Mouse (Mus musculus) heart, postnatal 25 days (tissue): ENCODE data around the gene Cdc6. TPM values are rescaled to one million over a fixed set of nuclear protein-coding genes. Genes with fewer than 3 reads are reported as not detected.

Experiments
- DNase-seq: peaks from one replicate; pipeline ENCODE4 v3.0.0; 2022; ENCODE audit warnings: low spot score
- intact Hi-C: fragments of 180-260 bp; cut with DNase I; formaldehyde crosslinking; loops from one replicate; pipeline ENCODE4 v1.15.1; 2025
- total RNA-seq, 2 experiments: library from RNA; stranded (reverse); gene quantifications; 2 replicates each; pipeline ENCODE4 v1.2.3; 2021

The Cdc6 gene
- total RNA-seq, 2 experiments from 2014 or later, result 0.28 to 0.52 TPM

DNA sequence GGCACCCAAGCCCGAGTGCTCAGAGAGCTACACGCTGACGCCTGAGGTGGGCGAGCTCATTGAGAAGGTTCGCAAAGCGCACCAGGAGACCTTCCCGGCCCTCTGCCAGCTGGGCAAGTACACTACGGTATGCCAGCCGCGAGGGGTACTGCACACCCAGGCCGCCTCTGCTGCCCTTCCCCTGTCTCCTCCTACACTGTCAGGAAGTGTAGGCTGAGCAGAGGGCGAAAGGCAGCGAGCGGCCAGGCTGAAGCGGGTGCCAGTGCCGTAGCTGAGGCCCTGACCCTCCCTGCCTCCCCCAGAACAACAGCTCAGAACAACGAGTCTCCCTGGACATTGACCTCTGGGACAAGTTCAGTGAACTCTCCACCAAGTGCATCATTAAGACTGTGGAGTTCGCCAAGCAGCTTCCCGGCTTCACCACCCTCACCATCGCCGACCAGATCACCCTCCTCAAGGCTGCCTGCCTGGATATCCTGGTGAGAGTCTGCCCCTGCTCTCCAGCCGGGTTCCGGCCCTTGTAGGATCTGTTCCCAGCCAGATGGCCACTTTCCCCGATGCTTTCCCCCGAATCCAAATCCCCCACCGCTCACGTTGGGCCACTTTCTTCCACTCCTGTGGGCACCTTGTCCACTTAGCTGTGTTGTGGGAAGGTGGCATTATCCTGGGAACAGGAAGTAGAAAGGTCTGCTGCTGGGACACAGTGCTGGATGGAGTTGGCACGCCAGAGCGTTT is 62.8 kb downstream of the Cdc6 start:
- DNase-seq, result no peak

DNA sequence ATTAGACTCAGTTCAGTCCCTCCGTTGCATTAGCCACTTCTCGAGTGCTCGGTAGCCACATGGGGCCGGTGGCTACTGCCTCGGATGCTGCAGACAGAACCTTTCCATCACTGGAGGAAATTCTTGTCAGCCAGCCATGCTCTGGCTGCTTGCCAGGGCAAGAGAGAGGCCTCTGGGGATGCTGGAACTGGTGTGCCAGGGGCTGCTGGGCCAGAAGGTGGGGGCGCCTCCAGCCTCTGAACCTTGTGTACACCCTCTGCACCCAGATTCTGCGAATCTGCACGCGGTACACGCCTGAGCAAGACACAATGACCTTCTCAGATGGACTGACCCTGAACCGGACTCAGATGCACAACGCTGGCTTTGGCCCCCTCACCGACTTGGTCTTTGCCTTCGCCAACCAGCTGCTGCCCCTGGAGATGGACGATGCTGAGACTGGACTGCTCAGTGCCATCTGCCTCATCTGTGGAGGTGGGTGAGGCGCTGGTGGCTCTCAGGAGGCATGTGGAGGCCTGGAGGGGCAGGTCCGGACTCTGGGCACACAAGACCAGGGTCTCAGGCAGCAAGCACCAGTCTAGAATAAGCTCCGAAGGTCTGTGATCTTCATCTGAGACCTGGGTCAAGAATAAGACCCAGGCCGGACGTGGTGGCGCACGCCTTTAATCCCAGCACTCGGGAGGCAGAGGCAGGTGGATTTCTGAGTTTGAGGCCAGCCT is 63.9 kb downstream of the Cdc6 start:
- intact Hi-C loops, result loop anchor here (1.0 to 5.0 kb wide), 3 partner anchors 39 to 109 kb away; partner anchors contain the start of gene Wipf2
- DNase-seq, result no peak

More for the DNA sequence above, 62.8 kb downstream of the Cdc6 start:
- intact Hi-C loops, result loop anchor here (5.0 kb wide), 1 partner anchor 108 kb away; the partner anchor contains the start of gene Wipf2

DNA sequence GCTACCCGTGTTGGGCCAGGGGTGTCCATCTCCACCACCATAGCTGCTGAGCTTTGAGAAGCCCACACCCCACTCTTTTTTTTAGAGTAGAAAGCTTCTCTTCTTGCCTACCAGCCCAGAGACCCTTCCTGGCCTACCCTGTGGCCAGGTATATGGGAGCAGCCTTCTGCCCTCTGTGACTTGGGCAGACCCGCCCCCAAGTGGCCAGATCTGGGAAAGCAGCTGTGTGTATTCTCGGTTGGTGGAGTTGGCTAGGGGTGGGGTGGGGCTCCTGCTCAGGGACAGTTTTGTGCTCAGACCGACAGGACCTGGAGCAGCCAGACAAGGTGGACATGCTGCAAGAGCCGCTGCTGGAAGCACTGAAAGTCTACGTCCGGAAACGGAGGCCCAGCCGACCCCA is 64.6 kb downstream of the Cdc6 start:
- intact Hi-C loops, result loop anchor here (1.0 to 5.0 kb wide), 3 partner anchors 39 to 110 kb away; partner anchors contain the start of gene Wipf2
- peak; percentile 63 for DNase-seq

DNA sequence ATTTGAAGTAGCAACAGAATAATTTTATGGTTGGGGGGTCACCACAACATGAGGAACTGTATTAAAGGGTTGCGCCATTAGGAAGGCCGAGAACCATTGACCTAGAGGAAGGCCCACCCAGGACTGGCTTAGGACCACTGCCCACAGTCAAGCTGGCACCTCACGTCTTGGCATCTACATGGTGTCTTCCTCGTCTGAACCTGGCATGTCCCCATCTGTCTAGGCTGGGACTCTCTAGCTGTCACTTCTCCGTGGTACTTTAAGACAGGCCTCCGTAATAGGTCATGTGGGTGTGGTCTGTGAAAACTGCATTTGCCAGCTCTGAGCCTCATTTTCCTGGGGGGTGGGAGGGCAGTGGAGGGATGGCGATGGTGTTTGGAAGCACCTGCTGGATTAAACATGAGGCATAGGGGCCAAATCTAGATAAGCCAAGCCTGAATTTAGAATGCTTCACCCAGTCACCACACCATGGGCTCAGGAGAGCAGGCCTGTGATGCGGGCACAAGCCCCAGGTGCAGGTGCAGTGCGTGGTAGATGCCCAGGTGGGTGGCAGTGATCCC is 65.3 kb downstream of the Cdc6 start:
- DNase-seq, result no peak
- intact Hi-C loops, result loop anchor here (1.0 to 5.0 kb wide), 3 partner anchors 40 to 111 kb away; partner anchors contain the start of gene Wipf2

Other genes with a start within 250 kb of the Cdc6 start
- not detected for gene Gsdma, start 243.4 kb upstream of the Cdc6 start, total RNA-seq
- 100 to 1,000 TPM in 1 of 2 experiments, 10 to 100 TPM in 1; 98.7 to 104 TPM for gene Psmd3, start 225.2 kb upstream of the Cdc6 start, total RNA-seq
- gene Csf3, start 206.5 kb upstream of the Cdc6 start, total RNA-seq, result not detected
- gene Med24, start 178.4 kb upstream of the Cdc6 start, total RNA-seq, result 10 to 100 TPM; 45.2 to 48.8 TPM
- 100 to 1,000 TPM; 102 to 117 TPM for gene Thra, start 167.2 kb upstream of the Cdc6 start, total RNA-seq
- gene Nr1d1, start 132.5 kb upstream of the Cdc6 start, total RNA-seq, result 100 to 1,000 TPM in 1 of 2 experiments, 10 to 100 TPM in 1; 61.2 to 129 TPM
- gene Msl1, start 112.3 kb upstream of the Cdc6 start, total RNA-seq, result 10 to 100 TPM; 73.0 to 78.1 TPM
- 10 to 100 TPM; 22.4 to 25.5 TPM for gene Casc3, start 102.9 kb upstream of the Cdc6 start, total RNA-seq
- gene Rapgefl1, start 71.0 kb upstream of the Cdc6 start, total RNA-seq, result under 1 TPM; 0.60 to 0.78 TPM
- 10 to 100 TPM in 1 of 2 experiments, 1 to 10 TPM in 1; 7.8 to 11.2 TPM for gene Wipf2, start 44.2 kb upstream of the Cdc6 start, total RNA-seq
- gene Rara, start 20.0 kb downstream of the Cdc6 start, total RNA-seq, result 10 to 100 TPM; 11.8 TPM
- 1 to 10 TPM in 1 of 2 experiments, under 1 TPM in 1; 0.52 to 1.1 TPM for gene Gjd3, start 75.2 kb downstream of the Cdc6 start, total RNA-seq
- gene Top2a, start 116.4 kb downstream of the Cdc6 start, total RNA-seq, result 1 to 10 TPM; 4.2 to 4.6 TPM
- 10 to 100 TPM; 87.8 to 99.7 TPM for gene Igfbp4, start 133.4 kb downstream of the Cdc6 start, total RNA-seq
- gene Tns4, start 181.5 kb downstream of the Cdc6 start, total RNA-seq, result under 1 TPM; 0.18 to 0.20 TPM
- under 1 TPM; 0.29 to 0.64 TPM for gene Ccr7, start 247.3 kb downstream of the Cdc6 start, total RNA-seq